Mouse (Mus musculus) cortical plate, adult 2 months (tissue): ENCODE data around the gene Col4a3bp.

Source experiments
- CTCF ChIP-seq: fragments of 200-500 bp; IDR thresholded peaks from 2 replicates; pipeline ENCODE4 v1.5.1; 2011; ENCODE audit warnings: mild to moderate bottlenecking, control low read depth, low read length; ENCODE audit not compliant: insufficient read depth; ENCODE audit errors: extremely low read depth
- POLR2A ChIP-seq: fragments of 200-500 bp; IDR thresholded peaks from 2 replicates; pipeline ENCODE4 v1.6.1; 2011; ENCODE audit warnings: mild to moderate bottlenecking, low read length, control low read depth; ENCODE audit not compliant: insufficient read depth; ENCODE audit errors: extremely low read depth

GRCm38 (mm10) chr13:96671906-96672234 is 129.5 kb downstream of the Col4a3bp start:
- TF ChIP-seq CTCF (no peak), POLR2A (no peak)
